Mouse (Mus musculus) lung, embryonic 15.5 days (tissue): ENCODE results near the gene Timm13. TPM values are rescaled to one million over a fixed set of nuclear protein-coding genes. Genes with fewer than 3 reads are reported as not detected.

Experiments used
- ATAC-seq: fragments of 200-750 bp; cut with Nextera tagmentation; 2 replicates; pipeline ENCODE4 v1.8.0; 2017; ENCODE audit warnings: moderate number of reproducible peaks, borderline replicate concordance; ENCODE audit not compliant: low FRiP score, low TSS enrichment; ENCODE audit errors: extremely low read depth
- H3K27ac ChIP-seq: fragments of 300-500 bp; sonication (generic); 2 replicates; pipeline ENCODE4 v1.5.1; 2015; ENCODE audit warnings: moderate library complexity, mild to moderate bottlenecking, inconsistent platforms
- H3K27me3 ChIP-seq: fragments of 300-500 bp; sonication (generic); 2 replicates; pipeline ENCODE4 v1.6.1; 2015; ENCODE audit warnings: inconsistent platforms
- H3K36me3 ChIP-seq: fragments of 300-500 bp; sonication (generic); 2 replicates; pipeline ENCODE4 v1.6.1; 2015; ENCODE audit warnings: inconsistent platforms
- H3K4me1 ChIP-seq: fragments of 300-500 bp; sonication (generic); 2 replicates; pipeline ENCODE4 v1.6.1; 2015; ENCODE audit warnings: inconsistent platforms
- H3K4me2 ChIP-seq: fragments of 300-500 bp; sonication (generic); 2 replicates; pipeline ENCODE4 v1.6.1; 2015; ENCODE audit warnings: inconsistent platforms, mild to moderate bottlenecking, moderate library complexity
- H3K4me3 ChIP-seq: fragments of 300-500 bp; sonication (generic); 2 replicates; pipeline ENCODE4 v1.5.1; 2015; ENCODE audit warnings: mild to moderate bottlenecking, inconsistent platforms
- H3K9ac ChIP-seq: fragments of 300-500 bp; sonication (generic); 2 replicates; pipeline ENCODE4 v1.6.1; 2015; ENCODE audit warnings: inconsistent platforms
- H3K9me3 ChIP-seq: fragments of 300-500 bp; sonication (generic); 2 replicates; pipeline ENCODE4 v1.6.1; 2016; ENCODE audit warnings: inconsistent platforms
- WGBS: fragments of 180-500 bp; shearing (Covaris S2); methylation state at CpG from one replicate; pipeline ENCODE4 v1.1.7; 2015; 5-methylcytosine and 5-hydroxymethylcytosine counted together
- polyA plus RNA-seq: library from polyadenylated mRNA; unstranded; fragments of >200 nt; fragmentation: Nextera tagmentation; extraction: Ambion mirVana; gene quantifications from 2 replicates; pipeline ENCODE4 v1.2.1, GENCODE M21; 2015

The Timm13 gene
- polyA plus RNA-seq, 1 experiment from 2014 or later = 305 TPM

- 0 out of 2 replicates have a peak, but pooled peaks cover under 1% of the 10 kb centered on the region for H3K27me3 ChIP-seq
- peak overlapping the region; percentile 15 for H3K9ac ChIP-seq
- H3K4me3 ChIP-seq = peak overlapping the region; percentile 33
- H3K36me3 ChIP-seq = no peaks in the 10 kb centered on the region
- H3K9me3 ChIP-seq = no peaks in the 10 kb centered on the region
- peaks cover 60% of the 10 kb centered on the region for H3K4me1 ChIP-seq
- peak overlapping the region; percentile 83 for H3K27ac ChIP-seq
- H3K4me2 ChIP-seq = peak overlapping the region; percentile 63
- 3% methylated on average over 28 of the region's 28 CpGs for WGBS
- ATAC-seq = peak; percentile 37; the same call in 1 of the 2 replicates
Measured at GRCm38 (mm10) chr10:80939671-80940070, 38.9 kb upstream of the Timm13 start.

DNA sequence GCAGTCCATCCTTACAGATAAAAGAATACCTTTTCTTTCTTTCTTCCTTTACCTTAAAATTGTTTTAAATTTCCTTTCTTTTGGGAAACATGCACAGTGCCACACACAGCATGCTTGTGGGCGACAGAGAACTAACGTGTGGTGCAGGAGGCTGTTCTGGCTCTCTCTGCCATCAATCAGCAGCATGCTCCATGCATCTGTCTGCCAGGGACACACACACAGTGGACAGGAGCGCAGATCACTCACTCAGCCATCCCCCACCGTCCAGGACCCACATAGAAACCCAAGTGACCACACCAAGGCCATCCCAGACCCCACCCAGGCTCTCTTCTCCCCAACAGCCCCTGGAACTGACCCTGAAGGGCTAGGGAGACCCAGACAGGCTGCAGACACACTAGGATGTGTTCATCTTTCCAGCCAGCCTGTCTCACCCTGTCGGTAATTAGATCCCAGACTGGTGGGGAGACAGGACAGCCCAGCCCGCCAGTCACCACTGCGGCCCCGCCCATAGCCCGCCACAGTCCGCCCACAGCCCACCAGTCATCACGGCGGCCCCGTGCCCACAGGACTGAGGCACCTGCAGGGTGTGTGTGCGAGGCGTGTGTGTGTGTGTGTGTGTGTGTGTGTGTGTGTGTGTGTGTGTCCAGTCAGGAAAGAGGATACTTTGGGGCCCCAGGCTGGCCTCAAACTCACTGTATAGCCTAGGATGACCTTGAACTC lies 38.2 kb upstream of the Timm13 start:
- peak overlapping the region; percentile 83 for H3K27ac ChIP-seq
- peak overlapping the region; percentile 63 for H3K4me2 ChIP-seq
- H3K4me3 ChIP-seq = peak overlapping the region; percentile 33
- H3K4me1 ChIP-seq = peaks cover 61% of the 10 kb centered on the region
- 12% methylated on average over 15 of the region's 15 CpGs for WGBS
- ATAC-seq = peak; percentile 11; the same call in 1 of the 2 replicates
- peaks cover 7% of the 10 kb centered on the region; the same call in 1 of the 2 replicates for H3K27me3 ChIP-seq
- H3K9ac ChIP-seq = peak overlapping the region; percentile 15
- H3K36me3 ChIP-seq = no peaks in the 10 kb centered on the region
- no peaks in the 10 kb centered on the region for H3K9me3 ChIP-seq

DNA sequence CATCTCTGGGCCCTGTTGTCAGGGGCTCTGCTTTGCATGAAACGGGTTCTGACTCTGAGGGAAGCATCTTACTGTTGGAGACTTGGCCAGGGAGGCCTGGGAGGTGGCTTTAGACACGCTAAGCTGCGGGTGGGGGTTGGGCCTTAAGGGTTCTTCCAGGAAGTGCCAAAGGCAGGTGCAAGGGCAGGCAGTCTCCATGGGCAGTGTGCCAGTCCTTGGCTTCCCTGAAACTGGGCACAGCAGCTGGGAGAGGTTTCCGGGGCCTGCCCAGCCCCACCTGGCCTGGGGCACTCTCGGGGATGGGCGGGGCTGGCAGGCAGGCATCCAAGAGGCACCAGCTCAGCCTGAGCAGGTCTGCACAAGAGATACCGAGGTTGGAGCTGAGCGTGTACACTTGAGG lies 36.9 kb upstream of the Timm13 start:
- Histone ChIP-seq H3K36me3 (no peaks in the 10 kb centered on the region), H3K4me3 (no peak overlapping the region), H3K4me1 (peaks cover 74% of the 10 kb centered on the region), H3K9ac (no peak overlapping the region), H3K27ac (peak overlapping the region; percentile 75), H3K27me3 (peaks cover 20% of the 10 kb centered on the region), H3K9me3 (no peaks in the 10 kb centered on the region), H3K4me2 (peak overlapping the region; percentile 79)
- peak; percentile 23 for ATAC-seq
- 29% methylated on average over 8 of the region's 8 CpGs for WGBS

- Histone ChIP-seq H3K27ac (peak overlapping the region; percentile 75), H3K9ac (no peak overlapping the region)
- WGBS = 8% methylated on average over 6 of the region's 6 CpGs
Measured at GRCm38 (mm10) chr10:80936810-80937164, 36.0 kb upstream of the Timm13 start.

GRCm38 (mm10) chr10:80936135-80936809 lies 35.5 kb upstream of the Timm13 start:
- 2% methylated on average over 37 of the region's 37 CpGs for WGBS
- peak overlapping the region; percentile 75 for H3K27ac ChIP-seq

More at GRCm38 (mm10) chr10:80936810-80937164, 36.0 kb upstream of the Timm13 start:
- H3K27me3 ChIP-seq = peaks cover 24% of the 10 kb centered on the region
- peak overlapping the region; percentile 79 for H3K4me2 ChIP-seq
- ATAC-seq = no peak
- peak overlapping the region; percentile 38 for H3K4me3 ChIP-seq
- H3K36me3 ChIP-seq = no peaks in the 10 kb centered on the region
- peaks cover 83% of the 10 kb centered on the region for H3K4me1 ChIP-seq
- no peaks in the 10 kb centered on the region for H3K9me3 ChIP-seq

DNA sequence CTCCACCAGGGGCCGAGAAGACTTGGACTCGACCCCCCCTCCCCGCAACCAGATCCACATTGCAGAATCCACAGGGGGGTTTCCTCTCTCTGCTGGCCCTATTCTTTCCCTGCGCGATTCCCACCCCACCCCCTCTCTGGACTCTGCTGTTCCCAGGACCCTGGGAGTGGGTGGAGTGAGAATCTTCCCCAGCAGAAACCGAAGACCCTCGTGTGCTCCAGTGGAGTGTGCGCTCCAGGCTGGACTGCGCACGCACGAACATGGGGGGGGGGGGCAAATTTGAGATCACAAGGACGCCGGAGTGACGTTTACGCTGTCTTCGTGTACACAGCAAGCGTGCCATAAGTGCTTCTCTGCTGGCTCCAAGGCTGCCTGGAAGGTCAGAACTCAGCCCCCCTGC lies 34.9 kb upstream of the Timm13 start:
- WGBS = 2% methylated on average over 17 of the region's 17 CpGs
- Histone ChIP-seq H3K4me1 (peaks cover 90% of the 10 kb centered on the region), H3K27ac (peak overlapping the region; percentile 75), H3K36me3 (no peaks in the 10 kb centered on the region), H3K4me2 (peak overlapping the region; percentile 79), H3K9me3 (no peaks in the 10 kb centered on the region), H3K27me3 (peaks cover 30% of the 10 kb centered on the region), H3K9ac (peak overlapping the region; percentile 39; the same call in 1 of the 2 replicates), H3K4me3 (peak overlapping the region; percentile 38)
- no peak for ATAC-seq

More at GRCm38 (mm10) chr10:80936135-80936809, 35.5 kb upstream of the Timm13 start:
- peak overlapping the region; percentile 39 for H3K9ac ChIP-seq
- no peaks in the 10 kb centered on the region for H3K9me3 ChIP-seq
- peaks cover 88% of the 10 kb centered on the region for H3K4me1 ChIP-seq
- no peaks in the 10 kb centered on the region for H3K36me3 ChIP-seq
- peak overlapping the region; percentile 38 for H3K4me3 ChIP-seq
- ATAC-seq = peak; percentile 23; the same call in 1 of the 2 replicates
- peaks cover 29% of the 10 kb centered on the region for H3K27me3 ChIP-seq
- H3K4me2 ChIP-seq = peak overlapping the region; percentile 79

DNA sequence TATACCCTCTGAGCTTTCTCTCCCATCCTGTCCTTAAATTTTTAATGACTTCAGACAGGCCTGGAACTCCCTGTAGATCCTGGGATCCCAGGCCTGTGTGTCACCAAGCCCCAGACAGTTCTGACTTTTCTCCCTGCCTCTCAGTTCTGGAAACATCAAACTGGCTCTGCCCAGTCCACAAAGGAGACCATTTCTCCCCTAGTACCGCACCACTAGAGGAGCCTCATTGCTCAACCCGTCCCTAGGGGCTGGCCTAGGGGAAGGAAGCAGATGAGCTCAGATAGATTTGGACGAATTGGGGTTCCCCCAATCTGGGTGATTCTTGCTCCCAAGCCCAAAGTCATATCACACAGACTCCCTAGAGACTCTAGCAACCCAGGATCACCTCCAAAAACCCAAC lies 34.5 kb upstream of the Timm13 start:
- Histone ChIP-seq H3K4me1 (peaks cover 86% of the 10 kb centered on the region), H3K4me2 (peak overlapping the region; percentile 79), H3K27ac (0 out of 2 replicates have a peak overlapping the region, but pooled peaks have one; percentile 15), H3K9me3 (no peaks in the 10 kb centered on the region), H3K9ac (no peak overlapping the region), H3K4me3 (no peak overlapping the region), H3K36me3 (no peaks in the 10 kb centered on the region), H3K27me3 (peaks cover 30% of the 10 kb centered on the region)
- no peak for ATAC-seq
- WGBS = 13% methylated on average over 3 of the region's 3 CpGs

DNA sequence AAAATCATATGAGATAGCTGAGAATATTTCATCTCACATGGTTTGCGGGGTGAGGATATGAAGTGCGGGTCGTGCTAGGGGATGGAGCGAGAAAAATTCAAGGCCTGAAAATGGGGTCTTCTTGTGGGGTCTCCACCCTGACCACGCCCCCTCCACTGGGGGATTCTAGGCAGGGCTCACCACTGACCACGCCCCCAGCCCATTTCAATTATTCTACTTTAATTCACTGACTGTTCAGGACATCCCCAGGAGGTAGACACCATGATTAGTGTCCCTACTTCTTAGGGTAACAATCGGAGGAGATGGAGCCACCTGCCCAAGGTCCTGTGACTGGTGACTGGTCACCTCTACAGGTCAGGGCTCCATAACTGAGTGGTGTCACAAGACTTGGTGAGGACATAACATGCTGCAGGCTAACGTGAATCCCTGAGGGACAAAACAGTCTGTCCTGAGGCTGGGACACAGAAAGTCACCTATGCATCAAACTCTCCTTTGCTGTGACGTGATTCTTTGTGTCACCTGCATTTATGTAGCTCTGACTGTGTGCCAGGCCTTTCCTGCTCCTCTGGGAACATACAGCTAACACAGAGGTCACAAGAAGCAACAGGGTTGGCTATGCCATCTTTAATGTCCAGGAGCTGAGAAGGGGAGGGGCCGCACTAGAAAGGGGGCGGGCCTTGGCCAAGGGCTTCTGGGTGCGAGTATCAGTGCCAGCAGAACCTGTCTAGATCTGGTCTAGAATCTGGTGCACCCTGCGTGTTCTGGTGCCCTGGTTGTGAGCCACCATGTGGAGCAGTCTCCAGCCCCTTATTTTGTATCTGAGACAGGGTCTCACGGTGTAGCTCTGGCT lies 33.6 kb upstream of the Timm13 start:
- no peak for ATAC-seq
- H3K9ac ChIP-seq = no peak overlapping the region
- no peaks in the 10 kb centered on the region for H3K9me3 ChIP-seq
- H3K4me3 ChIP-seq = no peak overlapping the region; the same call in 1 of the 2 replicates
- no peaks in the 10 kb centered on the region for H3K36me3 ChIP-seq
- H3K27ac ChIP-seq = no peak overlapping the region
- H3K4me2 ChIP-seq = no peak overlapping the region
- WGBS = 46% methylated on average over 14 of the region's 14 CpGs
- peaks cover 30% of the 10 kb centered on the region for H3K27me3 ChIP-seq
- peaks cover 79% of the 10 kb centered on the region for H3K4me1 ChIP-seq

- Histone ChIP-seq H3K36me3 (no peaks in the 10 kb centered on the region), H3K27ac (peak overlapping the region; percentile 49; the same call in 1 of the 2 replicates), H3K4me1 (peaks cover 79% of the 10 kb centered on the region), H3K4me2 (peak overlapping the region; percentile 80), H3K9me3 (no peaks in the 10 kb centered on the region), H3K27me3 (peaks cover 30% of the 10 kb centered on the region), H3K9ac (no peak overlapping the region), H3K4me3 (peak overlapping the region; percentile 59)
- no peak for ATAC-seq
- 3% methylated on average over 21 of the region's 21 CpGs for WGBS
Measured at GRCm38 (mm10) chr10:80933421-80933979, 32.7 kb upstream of the Timm13 start.

- Histone ChIP-seq H3K4me3 (peak overlapping the region; percentile 59), H3K27ac (peak overlapping the region; percentile 49), H3K36me3 (no peaks in the 10 kb centered on the region), H3K9me3 (no peaks in the 10 kb centered on the region), H3K27me3 (peaks cover 30% of the 10 kb centered on the region), H3K9ac (peak overlapping the region; percentile 62), H3K4me2 (peak overlapping the region; percentile 80), H3K4me1 (peaks cover 73% of the 10 kb centered on the region)
- 2% methylated on average over 17 of the region's 17 CpGs for WGBS
- no peak for ATAC-seq
Measured at GRCm38 (mm10) chr10:80932700-80933420, 32.1 kb upstream of the Timm13 start.
